Mouse (Mus musculus) heart, postnatal 36 days (tissue): ENCODE measurements around the gene Mia3. TPM values are rescaled to one million over a fixed set of nuclear protein-coding genes. Genes with fewer than 3 reads are reported as not detected.
"Not testable (repeated sequence)": the region's sequence is repeated elsewhere in the genome, so short reads cannot be mapped to it uniquely, and the experiment has no call there.

Experiments
- DNase-seq, 2 experiments: peaks; one replicate each; pipeline ENCODE4 v3.0.0; 2021 to 2022
- intact Hi-C: fragments of 180-260 bp; cut with DNase I; formaldehyde crosslinking; loops from one replicate; pipeline ENCODE4 v1.15.1; 2025
- total RNA-seq, 2 experiments: library from RNA; stranded (reverse); gene quantifications; 2 replicates each; pipeline ENCODE4 v1.2.3; 2021

Mia3 gene
- total RNA-seq, 2 experiments from 2014 or later = 111 to 123 TPM

- DNase-seq = no peak
- intact Hi-C loops = loop anchor here (1.0 to 2.0 kb wide), 2 partner anchors 23 to 43 kb away; partner anchors contain the start of gene Mia3
Measured at GRCm38 (mm10) chr1:183345817-183346195, 23.5 kb downstream of the Mia3 start.

- DNase-seq = peak; percentile 85 to 87
- intact Hi-C loops = loop anchor here (1.0 kb wide), 1 partner anchor 44 kb away; no protein-coding TSS in a partner anchor
Measured at GRCm38 (mm10) chr1:183344886-183345816, 24.2 kb downstream of the Mia3 start.

GRCm38 (mm10) chr1:183342902-183343301 is 26.5 kb downstream of the Mia3 start:
- DNase-seq, intact Hi-C loops: not testable (repeated sequence)

GRCm38 (mm10) chr1:183327171-183327570 is 42.2 kb downstream of the Mia3 start:
- intact Hi-C loops = no loop called here
- no peak for DNase-seq

GRCm38 (mm10) chr1:183324433-183324832 is 44.9 kb downstream of the Mia3 start:
- no peak for DNase-seq
- intact Hi-C loops = no loop called here

- DNase-seq = no peak
- intact Hi-C loops = no loop called here
Measured at GRCm38 (mm10) chr1:183323923-183324322, 45.4 kb downstream of the Mia3 start.

GRCm38 (mm10) chr1:183322496-183322895 is 46.9 kb downstream of the Mia3 start:
- intact Hi-C loops, DNase-seq: not testable (repeated sequence)

- DNase-seq = no peak
- intact Hi-C loops = no loop called here
Measured at GRCm38 (mm10) chr1:183320708-183321107, 48.6 kb downstream of the Mia3 start.

GRCm38 (mm10) chr1:183315783-183316182 is 53.6 kb downstream of the Mia3 start:
- no peak for DNase-seq
- intact Hi-C loops = no loop called here

GRCm38 (mm10) chr1:183312076-183312475 is 57.3 kb downstream of the Mia3 start:
- no peak for DNase-seq
- intact Hi-C loops = no loop called here

- intact Hi-C loops, DNase-seq: not testable (repeated sequence)
Measured at GRCm38 (mm10) chr1:183309601-183310000, 59.8 kb downstream of the Mia3 start.

- intact Hi-C loops = no loop called here
- no peak for DNase-seq
Measured at GRCm38 (mm10) chr1:183308476-183308875, 60.9 kb downstream of the Mia3 start.

- intact Hi-C loops = no loop called here
- no peak for DNase-seq
Measured at GRCm38 (mm10) chr1:183307555-183307954, 61.8 kb downstream of the Mia3 start.

- DNase-seq = peak; percentile 88 to 97
- intact Hi-C loops = no loop called here
Measured at GRCm38 (mm10) chr1:183299161-183299560, 70.2 kb downstream of the Mia3 start.

- DNase-seq = peak; percentile 41 to 62
- intact Hi-C loops = no loop called here
Measured at GRCm38 (mm10) chr1:183297886-183298489, 71.4 kb downstream of the Mia3 start.

GRCm38 (mm10) chr1:183297473-183297885 is 71.9 kb downstream of the Mia3 start:
- DNase-seq = peak in 1 of 2 experiments; percentile 50
- intact Hi-C loops = no loop called here

GRCm38 (mm10) chr1:183296877-183297383 is 72.4 kb downstream of the Mia3 start, which contains the start of gene Brox:
Gene Brox (minus strand): TSS chr1:183297269.
- peak; percentile 97 to 99 for DNase-seq
- intact Hi-C loops = no loop called here

GRCm38 (mm10) chr1:183296465-183296864 is 72.9 kb downstream of the Mia3 start, which contains the start of gene Aida:
Gene Aida (plus strand): TSS chr1:183296590.
- intact Hi-C loops = no loop called here

GRCm38 (mm10) chr1:183289576-183289975 is 79.8 kb downstream of the Mia3 start:
- intact Hi-C loops = no loop called here
- DNase-seq = no peak

More at GRCm38 (mm10) chr1:183296465-183296864, 72.9 kb downstream of the Mia3 start, which contains the start of gene Aida:
- no peak for DNase-seq

GRCm38 (mm10) chr1:183288351-183288750 is 81.0 kb downstream of the Mia3 start:
- intact Hi-C loops = no loop called here
- DNase-seq = no peak
